In the genomic region with DNA sequence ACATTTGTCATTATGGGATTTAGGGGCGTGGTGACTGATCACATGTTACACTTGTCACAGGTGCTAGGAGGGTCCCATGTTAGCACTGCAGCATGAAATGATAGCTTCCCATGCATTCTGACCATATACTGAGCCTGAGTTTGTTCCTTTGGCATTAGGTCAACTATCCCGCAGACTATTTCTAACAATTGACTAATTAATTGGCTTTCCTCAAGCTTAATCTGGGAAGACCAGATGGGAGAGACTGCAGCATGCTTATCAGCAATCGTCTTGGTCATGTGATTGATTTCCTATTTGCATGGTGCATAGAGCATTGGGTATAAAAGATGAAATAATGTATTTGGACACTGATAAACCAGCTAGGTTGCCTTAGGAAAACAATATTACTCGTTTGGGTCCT, we compare ENCODE assay signal across 15 mouse cellular contexts.
DNase-seq lines count a peak whose midpoint lies in the region; TF ChIP-seq lines count a peak whose summit lies in the region.
"Had no signal": no experiment of that assay in that cellular context is flagged by ENCODE, and none has a peak within 500 bp of the region (broad histone marks: within the 10 kb centered on the region; RNA-seq: fewer than 3 reads in every experiment).

No protein-coding gene starts in this region.

- H3K4me3 ChIP-seq in gastrocnemius, adult 2 months: no peak overlapping the region
- H3K4me3 ChIP-seq in MEL (ENCODE audit: control insufficient read depth in 1 of 2, insufficient read depth in 1 of 2, low read depth in 2 of 2, low read length in 2 of 2): no peak overlapping the region
- H3K4me3 ChIP-seq: embryonic facial prominence, embryonic 13.5 days; embryonic facial prominence, embryonic 15.5 days; erythroblast, embryonic 14.5 days; forebrain, embryonic 10.5 days; forebrain, embryonic 12.5 days had no signal

- H3K27ac ChIP-seq in gastrocnemius, adult 2 months: peak overlapping the region; percentile 35; the same call in 1 of the 2 replicates
- H3K27ac ChIP-seq in MEL (ENCODE audit: control insufficient read depth, low read depth, low read length): no peak overlapping the region
- H3K27ac ChIP-seq: embryonic facial prominence, embryonic 13.5 days; embryonic facial prominence, embryonic 15.5 days; forebrain, embryonic 10.5 days; forebrain, embryonic 12.5 days had no signal

- intact Hi-C loops in gastrocnemius, adult 2 months (cut with DNase I): no loop called here

- H3K9me3 ChIP-seq in MEL (replicated peaks; ENCODE audit: insufficient read depth, low read length): no peaks in the 10 kb centered on the region
- H3K9me3 ChIP-seq: embryonic facial prominence, embryonic 13.5 days; embryonic facial prominence, embryonic 15.5 days; forebrain, embryonic 10.5 days; forebrain, embryonic 12.5 days had no signal

- TF ChIP-seq POLR2A in MEL (IDR thresholded peaks at IDR 0.05; ENCODE audit: control insufficient read depth in 1 of 2, insufficient read depth in 1 of 2, low read depth in 1 of 2, low read length in 2 of 2, poor library complexity in 1 of 2): no peak

- no peaks in the 10 kb centered on the region for H3K4me1 ChIP-seq in MEL (ENCODE audit: control insufficient read depth in 1 of 2, insufficient read depth in 2 of 2, low read length in 2 of 2)
- H3K4me1 ChIP-seq: embryonic facial prominence, embryonic 13.5 days; embryonic facial prominence, embryonic 15.5 days; forebrain, embryonic 10.5 days; forebrain, embryonic 12.5 days had no signal

- no peak for TF ChIP-seq EP300 in MEL (IDR thresholded peaks at IDR 0.05; ENCODE audit: low read depth in 1 of 2, low read length in 2 of 2)

- no peak for DNase-seq in gastrocnemius, adult 2 months
- DNase-seq in gastrocnemius, postnatal 10 days: no peak
- peak; percentile 51 for DNase-seq in retina, postnatal 1 day
- no peak for DNase-seq in retina, embryonic 14.5 days (ENCODE audit: low spot score)
- DNase-seq in MEL (ENCODE audit: low read depth, low spot score): no peak
- no peak for DNase-seq in natural killer cell, adult 2 months (ENCODE audit: low spot score in 2 of 2)
- DNase-seq: adrenal gland, postnatal 10 days; adrenal gland, postnatal 25 days; cerebellum, adult 11 months; embryo, embryonic 11 days had no signal

- no peak overlapping the region for H3K9ac ChIP-seq in MEL (ENCODE audit: control insufficient read depth, low read depth, low read length, poor library complexity, severe bottlenecking)
- H3K9ac ChIP-seq: embryonic facial prominence, embryonic 13.5 days; embryonic facial prominence, embryonic 15.5 days; forebrain, embryonic 12.5 days had no signal

- H3K79me2 ChIP-seq in MEL (ENCODE audit: control insufficient read depth, insufficient read depth, low read length, poor library complexity): no peaks in the 10 kb centered on the region

- no peak for TF ChIP-seq CTCF in gastrocnemius, adult 2 months (IDR thresholded peaks at IDR 0.05)
- no peak for TF ChIP-seq CTCF in MEL (IDR thresholded peaks at IDR 0.05 in 2 of 3, conservative IDR thresholded peaks at IDR 0.05 in 1 of 3; ENCODE audit: control insufficient read depth in 1 of 3, insufficient read depth in 1 of 3, low read depth in 2 of 3, low read length in 3 of 3, poor library complexity in 1 of 3, severe bottlenecking in 1 of 3)

- TF ChIP-seq RAD21 in MEL (IDR thresholded peaks at IDR 0.05; ENCODE audit: low read depth, low read length): no peak

- peaks cover 1 to 5% of the 10 kb centered on the region in 2 experiments for H3K27me3 ChIP-seq in MEL (ENCODE audit: control insufficient read depth in 1 of 2, insufficient read depth in 2 of 2, low read length in 2 of 2)
- H3K27me3 ChIP-seq: embryonic facial prominence, embryonic 13.5 days; embryonic facial prominence, embryonic 15.5 days; forebrain, embryonic 12.5 days had no signal

- no peaks in the 10 kb centered on the region for H3K36me3 ChIP-seq in MEL (ENCODE audit: control insufficient read depth in 1 of 2, insufficient read depth in 2 of 2, low read length in 2 of 2)
- H3K36me3 ChIP-seq: embryonic facial prominence, embryonic 13.5 days; embryonic facial prominence, embryonic 15.5 days; forebrain, embryonic 10.5 days; forebrain, embryonic 12.5 days had no signal

TF ChIP-seq in MEL, 35 proteins besides CTCF, POLR2A, EP300 and RAD21:
- TF ChIP-seq USF1 (IDR thresholded peaks at IDR 0.05; ENCODE audit: low read depth, low read length) (peak; percentile 38; the same call in 1 of the 2 replicates), MAFK (IDR thresholded peaks at IDR 0.05; ENCODE audit: borderline replicate concordance, low read depth, low read length) (no peak)
